Comparison of ENCODE assay signal across 8 mouse cellular contexts in genomic region chr17:46027066-46027917, GRCm38 (mm10). TPM values are rescaled to one million over a fixed set of nuclear protein-coding genes. Genes with fewer than 3 reads are reported as not detected.
DNase-seq lines count a peak whose midpoint lies in the region; ATAC-seq lines count a peak whose summit lies in the region.

No protein-coding gene starts in this region.

- H3K4me1 ChIP-seq in embryonic facial prominence, embryonic 13.5 days, result peaks cover 38% of the 10 kb centered on the region
- peaks cover 47% of the 10 kb centered on the region for H3K4me1 ChIP-seq in kidney, embryonic 14.5 days (ENCODE audit: control insufficient read depth, insufficient read depth, low read length)
- peaks cover 34% of the 10 kb centered on the region for H3K4me1 ChIP-seq in midbrain, embryonic 16.5 days (ENCODE audit: control insufficient read depth, insufficient read depth, low read length)
- H3K4me1 ChIP-seq in stomach, embryonic 16.5 days (ENCODE audit: control insufficient read depth, insufficient read depth, low read length), result peaks cover 37% of the 10 kb centered on the region

- no peak for ATAC-seq in embryonic facial prominence, embryonic 13.5 days (ENCODE audit: insufficient number of reproducible peaks, insufficient read depth, low FRiP score, low TSS enrichment, low read depth)
- ATAC-seq in kidney, embryonic 14.5 days (ENCODE audit: low FRiP score, low TSS enrichment), result peak; percentile 17; the same call in 1 of the 2 replicates
- ATAC-seq in midbrain, embryonic 16.5 days, result peak; percentile 40
- ATAC-seq in stomach, embryonic 16.5 days (ENCODE audit: insufficient read depth, low FRiP score), result peak; percentile 47

- peak overlapping the region; percentile 89 for H3K4me2 ChIP-seq in embryonic facial prominence, embryonic 13.5 days
- peak overlapping the region; percentile 92 for H3K4me2 ChIP-seq in kidney, embryonic 14.5 days (replicated peaks; ENCODE audit: low read depth, low read length)
- peak overlapping the region; percentile 79 for H3K4me2 ChIP-seq in midbrain, embryonic 16.5 days (ENCODE audit: low read length)
- peak overlapping the region; percentile 91 for H3K4me2 ChIP-seq in stomach, embryonic 16.5 days (ENCODE audit: low read depth, low read length)

- DNase-seq in 3T3-L1 (ENCODE audit: low read depth, low spot score), result peak; percentile 94
- DNase-seq in adrenal gland, postnatal 25 days, result peak; percentile 83
- DNase-seq in heart, adult 9 months (ENCODE audit: low spot score in 2 of 2), result peak; percentile 81 to 85
- DNase-seq in liver, result peak; percentile 71

- peak overlapping the region; percentile 96 for H3K27ac ChIP-seq in embryonic facial prominence, embryonic 13.5 days
- H3K27ac ChIP-seq in kidney, embryonic 14.5 days (ENCODE audit: low read depth, low read length), result peak overlapping the region; percentile 99; the same call in 1 of the 2 replicates
- peak overlapping the region; percentile 88 for H3K27ac ChIP-seq in midbrain, embryonic 16.5 days (ENCODE audit: low read length)
- peak overlapping the region; percentile 98 for H3K27ac ChIP-seq in stomach, embryonic 16.5 days (ENCODE audit: low read length)

- H3K9ac ChIP-seq in embryonic facial prominence, embryonic 13.5 days, result peak overlapping the region; percentile 99
- peak overlapping the region; percentile 50; the same call in 1 of the 2 replicates for H3K9ac ChIP-seq in kidney, embryonic 14.5 days (ENCODE audit: low read depth, low read length)
- H3K9ac ChIP-seq in midbrain, embryonic 16.5 days (ENCODE audit: low read depth, low read length), result peak overlapping the region; percentile 77
- peak overlapping the region; percentile 98 for H3K9ac ChIP-seq in stomach, embryonic 16.5 days (ENCODE audit: low read length)

- H3K27me3 ChIP-seq in embryonic facial prominence, embryonic 13.5 days, result no peaks in the 10 kb centered on the region
- no peaks in the 10 kb centered on the region for H3K27me3 ChIP-seq in kidney, embryonic 14.5 days (ENCODE audit: control insufficient read depth, insufficient read depth, low read length)
- H3K27me3 ChIP-seq in midbrain, embryonic 16.5 days (ENCODE audit: control insufficient read depth, insufficient read depth, low read depth, low read length), result no peaks in the 10 kb centered on the region
- no peaks in the 10 kb centered on the region for H3K27me3 ChIP-seq in stomach, embryonic 16.5 days (ENCODE audit: control insufficient read depth, insufficient read depth, low read length)

- H3K9me3 ChIP-seq in embryonic facial prominence, embryonic 13.5 days, result no peaks in the 10 kb centered on the region
- no peaks in the 10 kb centered on the region for H3K9me3 ChIP-seq in kidney, embryonic 14.5 days (ENCODE audit: control insufficient read depth, low read length)
- no peaks in the 10 kb centered on the region for H3K9me3 ChIP-seq in midbrain, embryonic 16.5 days (replicated peaks; ENCODE audit: control insufficient read depth, low read length, poor library complexity, severe bottlenecking)
- no peaks in the 10 kb centered on the region for H3K9me3 ChIP-seq in stomach, embryonic 16.5 days (replicated peaks; ENCODE audit: control insufficient read depth, low read length)

- 12% methylated on average over 16 of the region's 16 CpGs for WGBS in embryonic facial prominence, embryonic 13.5 days
- 9% methylated on average over 16 of the region's 16 CpGs for WGBS in kidney, embryonic 14.5 days
- WGBS in midbrain, embryonic 16.5 days, result 10% methylated on average over 16 of the region's 16 CpGs
- WGBS in stomach, embryonic 16.5 days, result 10% methylated on average over 16 of the region's 16 CpGs

- H3K36me3 ChIP-seq in embryonic facial prominence, embryonic 13.5 days, result peaks cover 45% of the 10 kb centered on the region
- H3K36me3 ChIP-seq in kidney, embryonic 14.5 days (ENCODE audit: control insufficient read depth, insufficient read depth, low read length), result peaks cover 41% of the 10 kb centered on the region
- peaks cover 24% of the 10 kb centered on the region for H3K36me3 ChIP-seq in midbrain, embryonic 16.5 days (ENCODE audit: control insufficient read depth, insufficient read depth, low read length)
- peaks cover 14% of the 10 kb centered on the region for H3K36me3 ChIP-seq in stomach, embryonic 16.5 days (ENCODE audit: control insufficient read depth, insufficient read depth, low read length)

- peak overlapping the region; percentile 72 for H3K4me3 ChIP-seq in embryonic facial prominence, embryonic 13.5 days
- H3K4me3 ChIP-seq in kidney, embryonic 14.5 days (ENCODE audit: low read length), result peak overlapping the region; percentile 93
- H3K4me3 ChIP-seq in midbrain, embryonic 16.5 days (ENCODE audit: low read depth, low read length), result peak overlapping the region; percentile 36
- H3K4me3 ChIP-seq in stomach, embryonic 16.5 days (replicated peaks; ENCODE audit: low read length), result peak overlapping the region; percentile 86

RNA-seq across cellular contexts. Expression of gene Vegfa, which starts 4.9 kb away (rescaled TPM):
- 429 and 459 TPM in 2 replicates for total RNA-seq in adrenal gland, postnatal 25 days (2021)
- polyA plus RNA-seq in embryonic facial prominence, embryonic 13.5 days (2015; fragmentation: Nextera tagmentation; extraction: Ambion mirVana), result 5.5 and 7.0 TPM in 2 replicates
- 8.2 and 10.1 TPM in 2 replicates for polyA plus RNA-seq in kidney, embryonic 14.5 days (2014; fragmentation: Nextera tagmentation; extraction: Ambion mirVana)
- 3.4 and 4.7 TPM in 2 replicates for polyA plus RNA-seq in midbrain, embryonic 16.5 days (2015; fragmentation: Nextera tagmentation; extraction: Ambion mirVana)
- 3.6 and 3.9 TPM in 2 replicates for polyA plus RNA-seq in stomach, embryonic 16.5 days (2015; fragmentation: Nextera tagmentation; extraction: Ambion mirVana)

Comparison
In these comparisons a context has a peak if more than half of its experiments do, and no peak if none do; other contexts are left out.
1. H3K4me3 ChIP-seq: peak in every context shown above with its lines; median percentile 93 in kidney, embryonic 14.5 days; 86 in stomach, embryonic 16.5 days; 72 in embryonic facial prominence, embryonic 13.5 days; 36 in midbrain, embryonic 16.5 days.